Mouse (Mus musculus) layer of hippocampus, adult 2 months (tissue): ENCODE results near the gene Gmeb2. TPM values are rescaled to one million over a fixed set of nuclear protein-coding genes. Genes with fewer than 3 reads are reported as not detected.

Source experiments
- DNase-seq, 2 experiments: peaks; one replicate each; pipeline ENCODE4 v3.0.0; 2022; ENCODE audit warnings: low spot score in 2 of 2
- H3K27ac ChIP-seq: fragments of 200-600 bp; 2 replicates; pipeline ENCODE4 v1.8.1; 2022
- H3K4me3 ChIP-seq: fragments of 200-600 bp; 2 replicates; pipeline ENCODE4 v1.8.1; 2022; ENCODE audit warnings: mild to moderate bottlenecking
- CTCF ChIP-seq: fragments of 200-600 bp; conservative IDR thresholded peaks from 2 replicates; pipeline ENCODE4 v1.8.1; 2022; ENCODE audit warnings: antibody characterized with exemption, mild to moderate bottlenecking, moderate library complexity
- total RNA-seq, 2 experiments: library from RNA; stranded (reverse); gene quantifications; 2 replicates each; pipeline ENCODE4 v1.2.3; 2021

The Gmeb2 gene
- total RNA-seq, 2 experiments from 2014 or later: 18.8 to 23.5 TPM

DNA sequence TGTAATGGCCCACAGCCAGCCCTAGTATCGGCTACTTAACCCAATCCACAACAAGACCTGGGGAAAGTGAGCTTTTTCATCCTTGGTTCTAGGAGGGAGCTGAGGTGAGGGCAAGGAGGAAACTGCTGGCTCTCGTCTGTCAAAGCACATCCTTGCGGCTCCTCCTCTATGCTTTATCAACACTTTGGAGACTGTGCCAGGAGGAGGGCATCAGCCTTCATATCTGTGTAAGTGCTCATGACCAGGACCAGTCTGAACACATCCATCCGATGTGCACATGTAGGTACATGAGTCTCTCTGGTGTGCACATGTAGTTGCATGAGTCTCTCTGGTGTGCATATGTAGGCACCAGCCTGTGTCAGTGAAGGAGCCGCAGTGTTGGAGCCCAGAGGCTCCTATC, 82.2 kb downstream of the Gmeb2 start:
- no peak overlapping the region for H3K4me3 ChIP-seq
- no peak overlapping the region for H3K27ac ChIP-seq
- TF ChIP-seq CTCF: no peak
- no peak for DNase-seq

GRCm38 (mm10) chr2:181202886-181203285, 84.9 kb downstream of the Gmeb2 start:
- DNase-seq: no peak
- H3K4me3 ChIP-seq: no peak overlapping the region
- TF ChIP-seq CTCF: no peak
- no peak overlapping the region for H3K27ac ChIP-seq

GRCm38 (mm10) chr2:181202422-181202821, 85.4 kb downstream of the Gmeb2 start, which contains the start of gene Ptk6:
Gene Ptk6 (minus strand): TSS chr2:181202789.
- H3K4me3 ChIP-seq: no peak within 1 kb of the TSS
- no peak for DNase-seq
- no peak within 1 kb of the TSS for H3K27ac ChIP-seq
- no peak for TF ChIP-seq CTCF

DNA sequence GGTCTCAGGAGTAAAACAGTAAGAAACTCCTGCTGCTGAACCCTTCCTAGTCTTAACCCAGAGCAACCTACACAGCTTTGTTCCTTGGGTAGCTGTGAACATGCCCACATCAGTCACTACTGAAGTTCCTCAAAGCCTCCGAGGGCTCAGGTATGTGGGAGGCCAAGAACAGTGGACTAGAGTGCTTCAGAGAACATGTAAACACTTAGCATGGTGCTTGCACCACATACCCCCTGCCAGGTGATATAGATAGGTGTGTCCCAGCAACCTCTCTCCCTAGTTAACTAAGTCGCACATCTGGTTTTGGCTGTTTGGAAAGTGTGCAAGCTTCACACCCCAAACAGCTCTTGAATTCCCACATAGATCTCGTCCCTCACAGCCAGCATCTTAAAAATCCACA, 86.2 kb downstream of the Gmeb2 start:
- no peak for DNase-seq
- no peak for TF ChIP-seq CTCF
- H3K4me3 ChIP-seq: no peak overlapping the region
- H3K27ac ChIP-seq: no peak overlapping the region

Other genes with a start within 250 kb of the Gmeb2 start
- gene Chrna4, start 244.5 kb downstream of the Gmeb2 start, total RNA-seq: 10 to 100 TPM; 14.1 to 15.7 TPM
- 100 to 1,000 TPM; 327 to 335 TPM for gene Kcnq2, start 152.7 kb downstream of the Gmeb2 start, total RNA-seq
- gene Eef1a2, start 131.0 kb downstream of the Gmeb2 start, total RNA-seq: 1,000 to 10,000 TPM; 1,145 to 1,175 TPM
- gene Ppdpf, start 100.8 kb downstream of the Gmeb2 start, total RNA-seq: 10 to 100 TPM; 85.4 to 90.2 TPM
- gene Ptk6, start 85.2 kb downstream of the Gmeb2 start, total RNA-seq: under 1 TPM in 1 of 2 experiments, not detected in 1; 0.10 TPM
- under 1 TPM; 0.12 to 0.41 TPM for gene Srms, start 74.8 kb downstream of the Gmeb2 start, total RNA-seq
- not detected for gene Fndc11, start 68.0 kb downstream of the Gmeb2 start, total RNA-seq
- 1 to 10 TPM; 2.5 to 2.9 TPM for gene Helz2, start 46.0 kb downstream of the Gmeb2 start, total RNA-seq
- gene Stmn3, start 26.5 kb upstream of the Gmeb2 start, total RNA-seq: 100 to 1,000 TPM; 527 to 593 TPM
- gene Rtel1, start 31.7 kb upstream of the Gmeb2 start, total RNA-seq: 10 to 100 TPM; 37.1 to 40.7 TPM
- 10 to 100 TPM; 78.3 to 80.7 TPM for gene Zgpat, start 76.9 kb upstream of the Gmeb2 start, total RNA-seq
- gene Arfrp1, start 77.4 kb upstream of the Gmeb2 start, total RNA-seq: 10 to 100 TPM; 43.2 to 50.1 TPM
- 10 to 100 TPM; 35.2 to 49.5 TPM for gene Lime1, start 92.0 kb upstream of the Gmeb2 start, total RNA-seq
- gene Zbtb46, start 171.4 kb upstream of the Gmeb2 start, total RNA-seq: 1 to 10 TPM; 5.8 to 8.3 TPM
- not detected for gene Abhd16b, start 205.2 kb upstream of the Gmeb2 start, total RNA-seq
- 10 to 100 TPM; 74.7 to 75.2 TPM for gene Tpd52l2, start 209.1 kb upstream of the Gmeb2 start, total RNA-seq
- gene Dnajc5, start 232.4 kb upstream of the Gmeb2 start, total RNA-seq: 100 to 1,000 TPM; 259 to 279 TPM